Mouse (Mus musculus): ENCODE data around the gene Capn7. TPM values are rescaled to one million over a fixed set of nuclear protein-coding genes. Genes with fewer than 3 reads are reported as not detected.

The Capn7 gene
- polyA plus RNA-seq (2015; fragmentation: Nextera tagmentation; extraction: Ambion mirVana) = 24.8 and 26.8 TPM in 2 replicates

GRCm38 (mm10) chr14:31336369-31337155 is at the start of gene Capn7:
Gene Capn7 (plus strand): TSS chr14:31336638.
- TF ChIP-seq CTCF (IDR thresholded peaks at IDR 0.05; ENCODE audit: low read depth) = peak; percentile 71
- TF ChIP-seq EP300 (optimal IDR thresholded peaks at IDR 0.05) = no peak
- peak within 1 kb of the TSS; percentile 73 for H3K4me2 ChIP-seq (replicated peaks; ENCODE audit: low read depth)
- peak; percentile 99 for DNase-seq (ENCODE audit: low spot score)
- no peaks in the 10 kb centered on the region for H3K9me3 ChIP-seq (ENCODE audit: control insufficient read depth, low read length)
- no peaks in the 10 kb centered on the region for H3K27me3 ChIP-seq (ENCODE audit: control insufficient read depth, insufficient read depth, low read length)
- H3K4me3 ChIP-seq (ENCODE audit: low read depth, low read length) = peak within 1 kb of the TSS; percentile 87
- H3K4me1 ChIP-seq (replicated peaks; ENCODE audit: control insufficient read depth, insufficient read depth) = no peaks in the 10 kb centered on the region
- H3K27ac ChIP-seq (replicated peaks) = peak within 1 kb of the TSS; percentile 98
- H3K9ac ChIP-seq (ENCODE audit: low read length) = peak within 1 kb of the TSS; percentile 91
- peaks cover 3% of the 10 kb centered on the region; the same call in 1 of the 2 replicates for H3K36me3 ChIP-seq (ENCODE audit: control insufficient read depth, insufficient read depth, low read length)
- WGBS = 0% methylated on average over 72 of the region's 78 CpGs
- peak; percentile 99 for ATAC-seq (ENCODE audit: low FRiP score, low TSS enrichment)

- Histone ChIP-seq H3K27ac (replicated peaks) (no peak overlapping the region), H3K4me3 (ENCODE audit: low read depth, low read length) (no peak overlapping the region), H3K4me2 (replicated peaks; ENCODE audit: low read depth) (no peak overlapping the region), H3K9ac (ENCODE audit: low read length) (no peak overlapping the region), H3K4me1 (replicated peaks; ENCODE audit: control insufficient read depth, insufficient read depth) (no peaks in the 10 kb centered on the region), H3K9me3 (ENCODE audit: control insufficient read depth, low read length) (no peaks in the 10 kb centered on the region), H3K36me3 (ENCODE audit: control insufficient read depth, insufficient read depth, low read length) (no peaks in the 10 kb centered on the region), H3K27me3 (ENCODE audit: control insufficient read depth, insufficient read depth, low read length) (no peaks in the 10 kb centered on the region)
- no peak for TF ChIP-seq EP300 (optimal IDR thresholded peaks at IDR 0.05)
- no peak for TF ChIP-seq CTCF (IDR thresholded peaks at IDR 0.05; ENCODE audit: low read depth)
- DNase-seq (ENCODE audit: low spot score) = no peak
- 65% methylated on average over 3 of the region's 3 CpGs for WGBS
- no peak for ATAC-seq (ENCODE audit: low FRiP score, low TSS enrichment)
Measured at GRCm38 (mm10) chr14:31313192-31313591, 23.2 kb upstream of the Capn7 start.

DNA sequence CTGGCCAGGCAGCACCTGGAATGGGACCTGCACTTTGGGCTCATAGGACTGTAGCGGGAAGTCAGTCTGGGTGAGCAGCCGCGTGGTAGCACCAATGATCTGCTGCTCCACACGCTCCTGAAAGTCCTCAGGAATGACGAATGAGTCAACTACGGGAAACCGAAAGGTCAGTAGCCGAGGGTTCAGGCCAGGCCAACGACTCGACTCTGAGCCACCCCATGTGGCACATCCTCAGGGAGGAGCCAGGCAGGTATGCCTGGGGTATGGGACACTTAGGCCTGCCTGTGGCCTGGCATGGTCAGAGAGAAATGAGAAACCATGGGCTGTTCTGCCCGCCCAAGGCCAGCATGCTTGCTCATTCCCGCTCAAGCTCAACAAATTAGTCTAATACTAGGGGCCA is 19.8 kb upstream of the Capn7 start:
- no peak for ATAC-seq (ENCODE audit: low FRiP score, low TSS enrichment)
- no peak overlapping the region for H3K27ac ChIP-seq (replicated peaks)
- WGBS = 56% methylated on average over 12 of the region's 12 CpGs
- H3K9me3 ChIP-seq (ENCODE audit: control insufficient read depth, low read length) = no peaks in the 10 kb centered on the region
- no peaks in the 10 kb centered on the region for H3K36me3 ChIP-seq (ENCODE audit: control insufficient read depth, insufficient read depth, low read length)
- no peaks in the 10 kb centered on the region for H3K4me1 ChIP-seq (replicated peaks; ENCODE audit: control insufficient read depth, insufficient read depth)
- H3K4me3 ChIP-seq (ENCODE audit: low read depth, low read length) = no peak overlapping the region
- no peak for DNase-seq (ENCODE audit: low spot score)
- no peaks in the 10 kb centered on the region for H3K27me3 ChIP-seq (ENCODE audit: control insufficient read depth, insufficient read depth, low read length)
- TF ChIP-seq EP300 (optimal IDR thresholded peaks at IDR 0.05) (no peak), CTCF (IDR thresholded peaks at IDR 0.05; ENCODE audit: low read depth) (no peak)
- H3K4me2 ChIP-seq (replicated peaks; ENCODE audit: low read depth) = no peak overlapping the region
- no peak overlapping the region for H3K9ac ChIP-seq (ENCODE audit: low read length)

DNA sequence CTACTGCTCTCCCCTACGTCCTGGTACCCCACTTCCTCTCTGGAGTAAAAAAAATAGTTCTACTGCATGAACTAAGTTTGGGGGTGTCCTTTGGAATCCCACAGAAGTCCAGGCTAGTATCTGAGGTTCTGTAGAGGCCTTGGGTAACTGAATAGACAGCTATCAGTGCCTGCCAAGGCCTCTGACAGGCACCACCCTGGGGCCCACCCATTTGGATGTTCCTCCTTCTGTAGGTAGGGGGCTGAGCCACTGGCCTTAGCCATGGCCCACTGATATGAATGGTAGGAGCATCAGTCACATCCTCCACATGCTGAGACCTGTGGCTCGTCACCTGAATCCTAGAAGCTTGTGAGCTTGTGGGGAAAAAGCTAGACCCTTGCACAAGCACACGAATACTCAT is 18.7 kb upstream of the Capn7 start:
- no peak for ATAC-seq (ENCODE audit: low FRiP score, low TSS enrichment)
- H3K36me3 ChIP-seq (ENCODE audit: control insufficient read depth, insufficient read depth, low read length) = no peaks in the 10 kb centered on the region
- no peaks in the 10 kb centered on the region for H3K4me1 ChIP-seq (replicated peaks; ENCODE audit: control insufficient read depth, insufficient read depth)
- H3K27ac ChIP-seq (replicated peaks) = no peak overlapping the region
- H3K4me3 ChIP-seq (ENCODE audit: low read depth, low read length) = no peak overlapping the region
- no peak for DNase-seq (ENCODE audit: low spot score)
- TF ChIP-seq EP300 (optimal IDR thresholded peaks at IDR 0.05) = no peak
- TF ChIP-seq CTCF (IDR thresholded peaks at IDR 0.05; ENCODE audit: low read depth) = no peak
- H3K4me2 ChIP-seq (replicated peaks; ENCODE audit: low read depth) = no peak overlapping the region
- no peak overlapping the region for H3K9ac ChIP-seq (ENCODE audit: low read length)
- 78% methylated on average over 3 of the region's 3 CpGs for WGBS
- no peaks in the 10 kb centered on the region for H3K9me3 ChIP-seq (ENCODE audit: control insufficient read depth, low read length)
- no peaks in the 10 kb centered on the region for H3K27me3 ChIP-seq (ENCODE audit: control insufficient read depth, insufficient read depth, low read length)

- no peak overlapping the region for H3K4me2 ChIP-seq (replicated peaks; ENCODE audit: low read depth)
- no peak overlapping the region for H3K27ac ChIP-seq (replicated peaks)
- WGBS = 78% methylated on average over 10 of the region's 10 CpGs
- no peaks in the 10 kb centered on the region for H3K4me1 ChIP-seq (replicated peaks; ENCODE audit: control insufficient read depth, insufficient read depth)
- H3K9me3 ChIP-seq (ENCODE audit: control insufficient read depth, low read length) = no peaks in the 10 kb centered on the region
- H3K27me3 ChIP-seq (ENCODE audit: control insufficient read depth, insufficient read depth, low read length) = no peaks in the 10 kb centered on the region
- no peaks in the 10 kb centered on the region for H3K36me3 ChIP-seq (ENCODE audit: control insufficient read depth, insufficient read depth, low read length)
- H3K4me3 ChIP-seq (ENCODE audit: low read depth, low read length) = no peak overlapping the region
- TF ChIP-seq CTCF (IDR thresholded peaks at IDR 0.05; ENCODE audit: low read depth) (no peak), EP300 (optimal IDR thresholded peaks at IDR 0.05) (no peak)
- ATAC-seq (ENCODE audit: low FRiP score, low TSS enrichment) = no peak
- DNase-seq (ENCODE audit: low spot score) = no peak
- H3K9ac ChIP-seq (ENCODE audit: low read length) = no peak overlapping the region
Measured at GRCm38 (mm10) chr14:31319546-31319945, 16.9 kb upstream of the Capn7 start.

- H3K4me2 ChIP-seq (replicated peaks; ENCODE audit: low read depth) = no peak overlapping the region
- no peaks in the 10 kb centered on the region for H3K4me1 ChIP-seq (replicated peaks; ENCODE audit: control insufficient read depth, insufficient read depth)
- H3K27ac ChIP-seq (replicated peaks) = no peak overlapping the region
- H3K36me3 ChIP-seq (ENCODE audit: control insufficient read depth, insufficient read depth, low read length) = no peaks in the 10 kb centered on the region
- H3K4me3 ChIP-seq (ENCODE audit: low read depth, low read length) = no peak overlapping the region
- H3K9ac ChIP-seq (ENCODE audit: low read length) = no peak overlapping the region
- DNase-seq (ENCODE audit: low spot score) (no peak), ATAC-seq (ENCODE audit: low FRiP score, low TSS enrichment) (no peak)
- WGBS = 83% methylated on average over 11 of the region's 11 CpGs
- no peaks in the 10 kb centered on the region for H3K9me3 ChIP-seq (ENCODE audit: control insufficient read depth, low read length)
- TF ChIP-seq EP300 (optimal IDR thresholded peaks at IDR 0.05) (no peak), CTCF (IDR thresholded peaks at IDR 0.05; ENCODE audit: low read depth) (no peak)
- no peaks in the 10 kb centered on the region for H3K27me3 ChIP-seq (ENCODE audit: control insufficient read depth, insufficient read depth, low read length)
Measured at GRCm38 (mm10) chr14:31321181-31321580, 15.3 kb upstream of the Capn7 start.

All from stomach, postnatal 0 days (tissue).